Mouse (Mus musculus) gastrocnemius, adult 2 months (tissue): ENCODE measurements around the gene Gm47283. TPM values are rescaled to one million over a fixed set of nuclear protein-coding genes. Genes with fewer than 3 reads are reported as not detected.
"Not testable (repeated sequence)": the region's sequence is repeated elsewhere in the genome, so short reads cannot be mapped to it uniquely, and the experiment has no call there.

Experiments
- DNase-seq: peaks from one replicate; pipeline ENCODE4 v3.0.0; 2022
- H3K27ac ChIP-seq: fragments of 200-600 bp; 2 replicates; pipeline ENCODE4 v1.8.1; 2022; ENCODE audit warnings: mild to moderate bottlenecking
- H3K4me3 ChIP-seq: fragments of 200-600 bp; 2 replicates; pipeline ENCODE4 v1.8.1; 2022; ENCODE audit warnings: mild to moderate bottlenecking, moderate library complexity
- CTCF ChIP-seq: fragments of 200-600 bp; IDR thresholded peaks from 2 replicates; pipeline ENCODE4 v1.8.1; 2022; ENCODE audit warnings: antibody characterized with exemption, mild to moderate bottlenecking, moderate library complexity
- intact Hi-C: fragments of 180-260 bp; cut with DNase I; formaldehyde crosslinking; loops from one replicate; pipeline ENCODE4 v1.15.1; 2025
- long read RNA-seq, 2 experiments: library from polyadenylated mRNA; stranded (forward); transcript quantifications; one replicate each; pipeline ENCODE4 v2.0.0; 2021
- total RNA-seq, 2 experiments: library from RNA; stranded (reverse); gene quantifications; 2 replicates each; pipeline ENCODE4 v1.2.3; 2021

Gm47283 gene
- not detected for total RNA-seq
- long read RNA-seq, experiment 1 = 0 reads
- long read RNA-seq, experiment 2 = 0 reads

DNA sequence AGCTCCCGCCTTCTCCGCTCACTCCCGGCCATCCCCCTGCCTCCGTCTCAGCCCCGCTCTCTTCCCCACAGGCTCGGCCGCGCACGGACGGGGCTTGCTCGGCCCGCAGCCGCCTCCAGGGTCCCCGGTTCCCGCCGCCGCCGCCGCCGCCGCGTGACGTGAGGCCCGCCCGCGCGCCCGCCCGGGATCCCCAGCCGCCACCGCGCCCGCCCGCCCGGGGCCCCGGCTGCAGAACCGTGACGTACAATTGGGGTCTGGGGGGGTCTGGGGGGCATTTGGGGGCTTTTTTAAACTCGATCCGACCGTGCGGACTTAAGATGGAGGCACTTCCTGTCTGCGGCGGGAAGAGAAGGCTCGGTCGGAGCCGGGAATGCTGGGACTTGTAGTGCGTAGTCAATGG is at the start of gene Gm47283:
TSS of gene Gm47283 (plus strand) at position 301 of the 400 bp plus-strand sequence.
- intact Hi-C loops, DNase-seq, H3K27ac ChIP-seq, H3K4me3 ChIP-seq: not testable (repeated sequence)

DNA sequence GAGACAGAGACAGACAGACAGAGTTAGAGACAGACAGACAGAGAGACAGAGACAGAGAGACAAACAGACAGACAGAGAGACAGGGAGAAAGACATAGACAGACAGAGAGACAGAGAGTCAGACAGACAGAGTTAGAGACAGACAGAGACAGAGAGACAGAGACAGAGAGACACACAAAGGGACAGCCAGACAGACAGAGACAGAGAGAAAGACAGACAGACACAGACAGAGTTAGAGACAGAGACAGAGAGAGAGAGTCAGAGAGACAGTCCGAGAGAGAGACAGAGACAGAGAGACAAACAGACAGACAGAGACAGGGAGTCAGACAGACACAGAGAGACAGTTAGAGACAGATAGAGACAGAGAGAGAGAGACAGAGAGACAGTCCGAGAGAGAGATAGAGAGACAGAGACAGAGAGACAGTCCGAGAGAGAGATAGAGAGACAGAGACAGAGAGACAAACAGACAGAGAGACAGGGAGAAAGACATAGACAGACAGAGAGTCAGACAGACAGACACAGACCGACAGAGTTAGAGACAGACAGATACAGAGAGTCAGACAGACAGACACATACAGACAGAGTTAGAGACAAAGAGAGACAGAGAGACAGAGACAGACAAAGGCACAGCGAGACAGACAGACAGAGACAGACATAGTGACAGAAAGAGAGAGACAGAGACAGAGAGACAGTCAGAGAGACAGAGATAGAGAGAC is 49.2 kb upstream of the Gm47283 start:
- H3K27ac ChIP-seq, H3K4me3 ChIP-seq, intact Hi-C loops, DNase-seq: not testable (repeated sequence)

DNA sequence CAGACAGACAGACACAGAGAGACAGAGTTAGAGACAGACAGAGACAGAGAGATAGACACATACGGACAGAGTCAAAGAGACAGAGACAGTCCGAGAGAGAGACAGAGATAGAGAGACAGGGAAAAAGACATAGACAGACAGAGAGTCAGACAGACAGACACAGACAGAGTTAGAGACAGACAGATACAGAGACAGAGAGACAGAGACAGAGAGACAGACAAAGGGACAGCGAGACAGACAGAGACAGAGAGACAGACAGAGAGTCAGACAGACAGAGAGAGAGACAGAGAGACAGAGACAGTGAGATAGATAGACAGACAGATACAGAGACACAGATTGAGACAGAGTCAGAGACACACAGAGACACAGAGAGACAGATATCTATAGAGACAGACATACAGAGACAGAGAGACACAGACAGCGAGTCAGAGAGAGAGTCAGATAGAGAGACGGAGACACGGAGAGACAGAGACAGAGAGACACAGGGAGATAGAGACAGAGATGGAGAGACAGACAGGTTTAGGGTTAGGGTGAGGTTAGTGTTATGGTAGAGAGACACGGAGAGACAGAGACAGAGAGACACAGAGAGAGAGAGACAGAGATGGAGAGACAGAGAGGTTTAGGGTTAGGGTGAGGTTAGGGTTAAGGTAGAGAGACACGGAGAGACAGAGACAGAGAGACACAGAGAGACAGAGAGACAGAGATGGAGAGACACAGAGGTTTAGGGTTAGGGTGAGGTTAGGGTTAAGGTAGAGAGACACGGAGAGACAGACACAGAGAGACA is 48.1 kb upstream of the Gm47283 start:
- intact Hi-C loops, H3K27ac ChIP-seq, DNase-seq, H3K4me3 ChIP-seq: not testable (repeated sequence)

DNA sequence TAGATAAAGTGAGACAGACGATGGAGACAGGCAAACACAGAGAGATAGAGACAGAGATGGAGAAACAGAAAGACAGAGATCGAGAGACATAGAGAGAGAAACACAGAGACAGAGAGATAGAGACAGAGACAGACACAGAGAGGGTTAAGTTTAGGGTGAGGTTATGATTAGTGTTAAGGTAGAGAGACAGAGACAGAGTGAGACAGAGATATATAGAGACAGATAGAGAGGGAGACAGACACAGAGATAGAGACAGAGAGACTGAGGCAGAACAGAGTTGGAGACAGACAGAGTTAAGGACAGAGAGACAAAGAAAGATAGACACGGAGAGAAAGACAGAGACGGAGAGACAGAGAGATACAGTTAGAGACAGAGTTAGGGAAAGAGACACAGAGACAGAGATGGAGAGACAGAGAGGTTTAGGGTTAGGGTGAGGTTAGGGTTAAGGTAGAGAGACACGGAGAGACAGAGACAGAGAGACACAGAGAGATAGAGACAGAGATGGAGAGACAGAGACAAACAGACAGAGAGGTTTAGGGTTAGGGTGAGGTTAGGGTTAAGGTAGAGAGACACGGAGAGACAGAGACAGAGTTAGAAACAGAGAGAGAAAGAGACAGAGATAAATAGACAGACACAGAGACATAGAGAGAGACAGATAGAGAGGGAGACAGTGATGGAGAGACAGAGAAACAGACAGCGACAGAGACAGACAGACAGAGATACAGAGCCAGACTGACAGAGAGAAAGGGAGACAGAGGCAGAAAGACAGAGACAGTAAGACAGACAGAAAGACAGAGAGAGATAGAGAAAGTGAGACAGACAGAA is 46.7 kb upstream of the Gm47283 start:
- Histone ChIP-seq H3K27ac (no peak overlapping the region), H3K4me3 (no peak overlapping the region)
- intact Hi-C loops = no loop called here
- DNase-seq = no peak
- TF ChIP-seq CTCF = no peak

DNA sequence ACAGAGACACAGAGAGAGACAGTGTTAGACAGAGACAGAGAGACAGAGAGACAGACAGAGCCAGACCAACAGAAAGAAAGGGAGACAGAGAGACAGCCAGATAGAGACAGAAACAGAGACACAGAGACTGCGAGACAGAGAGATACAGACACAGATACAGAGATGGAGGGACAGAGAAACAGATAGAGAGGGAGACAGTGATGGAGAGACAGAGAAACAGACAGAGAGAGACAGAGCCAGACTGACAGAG is 46.2 kb upstream of the Gm47283 start:
- intact Hi-C loops = no loop called here
- no peak for DNase-seq
- Histone ChIP-seq H3K4me3 (no peak overlapping the region), H3K27ac (no peak overlapping the region)
- TF ChIP-seq CTCF = no peak

DNA sequence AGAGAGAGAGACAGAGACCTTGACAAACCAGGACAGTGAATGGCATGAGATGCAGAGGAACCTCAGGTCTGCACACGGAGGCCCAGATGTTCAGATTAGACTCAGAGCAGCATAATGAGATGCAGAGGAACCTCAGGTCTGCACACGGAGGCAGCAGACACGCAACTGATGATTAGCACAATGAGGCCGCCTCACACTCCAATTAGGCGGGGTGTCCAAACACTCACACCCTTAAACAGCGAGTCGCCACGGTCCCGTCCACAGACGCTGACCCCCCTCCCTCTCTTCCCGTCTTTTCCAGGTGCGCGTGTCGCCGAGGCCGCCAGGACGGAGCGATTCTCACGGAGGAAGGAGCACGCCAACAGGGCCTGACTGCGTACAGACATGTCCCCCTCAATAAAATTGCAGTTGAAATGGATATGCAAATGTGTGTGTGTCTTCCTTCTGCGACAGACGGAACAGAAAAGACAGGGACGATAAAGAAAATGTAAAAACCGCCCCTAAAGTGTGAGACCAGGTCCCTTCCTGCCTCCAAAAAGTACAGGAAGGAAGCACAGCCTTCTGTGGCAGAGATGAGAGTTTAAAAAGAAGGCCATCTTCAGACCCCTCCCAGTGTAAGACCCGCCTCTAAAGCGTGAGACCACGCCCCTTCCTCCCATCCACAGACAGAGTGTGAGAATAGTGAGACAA is 45.6 kb upstream of the Gm47283 start:
- intact Hi-C loops, H3K27ac ChIP-seq, H3K4me3 ChIP-seq: not testable (repeated sequence)
- peak; percentile 65 for DNase-seq

DNA sequence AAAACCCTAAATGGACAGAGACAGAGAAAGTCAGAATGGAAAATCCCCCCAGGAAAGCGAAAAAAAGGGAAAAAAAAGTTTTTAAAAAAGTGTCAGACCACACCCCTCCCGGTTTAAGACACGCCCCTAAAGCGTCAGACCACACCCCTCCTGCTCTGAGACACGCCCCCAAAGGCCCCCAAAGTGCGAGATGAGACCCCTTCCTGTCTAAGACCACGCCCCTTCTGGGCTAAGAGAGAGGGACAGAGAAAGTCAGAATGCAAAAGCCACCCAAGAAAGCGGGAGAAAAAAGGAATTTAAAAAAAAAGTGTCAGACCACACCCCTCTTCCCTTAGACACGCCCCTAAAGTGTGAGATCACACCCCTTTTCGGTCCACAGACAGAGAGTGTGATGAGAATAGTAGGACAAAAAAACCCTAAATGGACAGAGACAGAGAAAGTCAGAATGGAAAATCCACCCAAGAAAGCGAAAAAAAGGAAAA is 45.0 kb upstream of the Gm47283 start:
- H3K27ac ChIP-seq, H3K4me3 ChIP-seq, intact Hi-C loops: not testable (repeated sequence)
- peak; percentile 51 for DNase-seq

DNA sequence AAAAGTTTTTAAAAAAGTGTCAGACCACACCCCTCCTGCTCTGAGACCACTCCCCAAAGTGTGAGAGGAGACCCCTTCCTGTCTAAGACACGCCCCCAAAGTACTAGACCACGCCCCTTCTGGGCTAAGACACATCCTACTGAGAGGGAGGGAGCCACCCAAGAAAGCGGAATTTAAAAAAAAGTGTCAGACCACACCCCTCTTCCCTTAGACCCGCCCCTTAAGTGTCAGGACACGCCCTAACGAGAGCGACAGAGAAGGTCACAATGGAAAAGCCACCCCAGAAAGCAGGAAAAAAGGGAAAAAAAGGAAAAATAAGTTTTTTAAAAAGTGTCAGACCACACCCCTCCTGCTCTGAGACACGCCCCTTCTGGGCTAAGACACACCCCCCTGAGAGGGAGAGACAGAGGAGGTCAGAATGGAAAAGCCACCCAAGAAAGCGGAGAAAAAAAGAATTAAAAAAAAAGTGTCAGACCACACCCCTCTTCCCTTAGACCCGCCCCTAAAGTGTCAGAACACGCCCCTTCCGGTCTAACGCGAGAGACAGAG is 44.5 kb upstream of the Gm47283 start:
- H3K4me3 ChIP-seq = no peak overlapping the region
- DNase-seq = peak; percentile 55
- H3K27ac ChIP-seq = no peak overlapping the region
- TF ChIP-seq CTCF = no peak
- intact Hi-C loops = no loop called here

DNA sequence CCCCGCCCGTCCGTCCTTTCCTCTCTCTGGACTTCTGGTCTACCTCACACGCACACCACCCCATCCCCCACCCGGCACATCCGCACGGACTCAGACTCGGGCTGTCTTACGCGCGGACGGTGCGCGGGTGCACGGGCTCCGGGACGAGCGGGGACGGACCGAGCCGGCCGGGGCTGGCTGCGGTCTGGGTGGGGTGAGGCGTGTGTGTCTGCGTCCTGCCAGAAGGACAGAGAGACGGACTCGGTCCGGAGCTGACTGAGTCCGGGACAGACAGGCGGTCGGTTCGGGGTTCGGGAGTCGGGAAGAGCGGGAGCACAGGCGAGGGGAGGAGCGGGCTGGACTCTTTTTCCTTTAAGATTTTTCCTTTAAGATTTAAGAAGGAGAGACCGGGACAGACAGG is 43.5 kb upstream of the Gm47283 start:
- H3K27ac ChIP-seq, H3K4me3 ChIP-seq, intact Hi-C loops: not testable (repeated sequence)
- peak; percentile 34 for DNase-seq

DNA sequence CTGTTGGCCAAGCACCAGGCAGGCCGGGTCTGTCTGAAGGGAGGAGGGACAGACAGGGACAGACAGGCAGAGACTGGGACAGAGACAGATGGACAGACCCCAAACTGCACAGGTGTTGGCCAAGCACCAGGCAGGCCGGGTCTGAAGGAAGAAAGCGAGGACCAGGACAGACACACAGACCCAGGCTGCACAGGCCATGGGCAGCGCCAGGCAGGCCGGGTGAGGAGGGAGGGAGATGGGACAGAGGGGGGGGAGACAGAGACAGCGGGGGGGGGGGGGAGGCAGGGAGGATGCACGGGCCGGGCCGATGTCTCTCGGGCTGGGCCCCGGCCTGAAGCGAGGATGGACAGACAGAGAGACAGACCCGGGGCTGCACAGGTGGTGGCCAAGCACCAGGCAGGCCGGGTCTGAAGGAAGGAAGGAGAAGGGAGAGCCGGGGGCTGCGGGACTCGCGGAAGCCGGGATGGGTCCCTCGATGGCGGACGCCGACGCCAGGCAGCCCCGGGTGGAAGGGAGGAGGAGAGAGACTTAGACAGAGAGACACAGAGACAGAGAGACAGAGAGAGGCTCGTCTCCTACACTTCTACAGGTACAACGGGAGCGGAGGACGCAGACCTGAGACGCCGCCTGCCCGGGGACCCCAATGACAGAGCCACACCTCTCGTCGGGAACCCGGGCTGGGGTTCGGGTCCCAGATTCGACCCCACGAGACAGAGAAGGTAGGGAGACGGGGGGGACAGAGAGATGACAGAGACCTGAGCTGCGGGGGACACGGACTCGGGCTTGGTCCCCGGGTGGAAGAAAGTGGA is 42.9 kb upstream of the Gm47283 start:
- DNase-seq = peak; percentile 57
- H3K4me3 ChIP-seq, H3K27ac ChIP-seq, intact Hi-C loops: not testable (repeated sequence)

DNA sequence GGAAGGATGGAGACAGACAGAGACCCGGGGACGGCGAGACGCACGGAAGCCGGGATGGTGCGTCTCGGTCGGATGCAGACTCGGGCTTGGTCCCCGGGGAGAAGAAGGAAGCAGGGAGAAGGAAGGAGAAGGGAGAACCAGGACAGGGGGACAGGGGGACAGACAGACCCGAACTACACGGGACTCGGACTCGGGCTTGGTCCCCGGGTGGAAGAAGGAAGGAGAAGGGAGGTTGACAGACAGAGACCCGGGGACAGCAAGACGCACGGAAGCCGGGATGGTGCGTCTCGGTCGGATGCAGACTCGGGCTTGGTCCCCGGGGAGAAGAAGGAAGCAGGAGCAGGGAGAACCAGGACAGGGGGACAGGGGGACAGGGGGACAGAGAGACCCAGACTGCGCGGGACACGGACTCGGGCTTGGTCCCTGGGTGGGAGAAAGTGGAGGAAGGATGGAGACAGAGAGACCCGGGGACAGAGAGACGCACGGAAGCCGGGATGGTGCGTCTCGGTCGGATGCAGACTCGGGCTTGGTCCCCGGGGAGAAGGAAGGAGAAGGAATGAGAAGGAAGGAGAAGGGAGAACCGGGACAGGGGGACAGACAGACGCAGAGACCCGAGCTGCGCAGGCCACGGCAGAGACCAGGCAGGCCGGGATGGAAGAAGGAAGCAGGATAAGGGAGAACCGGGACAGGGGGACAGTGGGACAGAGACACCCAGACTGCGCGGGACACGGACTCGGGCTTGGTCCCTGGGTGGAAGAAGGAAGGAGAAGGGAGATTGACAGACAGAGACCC is 42.1 kb upstream of the Gm47283 start:
- H3K27ac ChIP-seq, intact Hi-C loops, H3K4me3 ChIP-seq: not testable (repeated sequence)
- peak; percentile 22 for DNase-seq

DNA sequence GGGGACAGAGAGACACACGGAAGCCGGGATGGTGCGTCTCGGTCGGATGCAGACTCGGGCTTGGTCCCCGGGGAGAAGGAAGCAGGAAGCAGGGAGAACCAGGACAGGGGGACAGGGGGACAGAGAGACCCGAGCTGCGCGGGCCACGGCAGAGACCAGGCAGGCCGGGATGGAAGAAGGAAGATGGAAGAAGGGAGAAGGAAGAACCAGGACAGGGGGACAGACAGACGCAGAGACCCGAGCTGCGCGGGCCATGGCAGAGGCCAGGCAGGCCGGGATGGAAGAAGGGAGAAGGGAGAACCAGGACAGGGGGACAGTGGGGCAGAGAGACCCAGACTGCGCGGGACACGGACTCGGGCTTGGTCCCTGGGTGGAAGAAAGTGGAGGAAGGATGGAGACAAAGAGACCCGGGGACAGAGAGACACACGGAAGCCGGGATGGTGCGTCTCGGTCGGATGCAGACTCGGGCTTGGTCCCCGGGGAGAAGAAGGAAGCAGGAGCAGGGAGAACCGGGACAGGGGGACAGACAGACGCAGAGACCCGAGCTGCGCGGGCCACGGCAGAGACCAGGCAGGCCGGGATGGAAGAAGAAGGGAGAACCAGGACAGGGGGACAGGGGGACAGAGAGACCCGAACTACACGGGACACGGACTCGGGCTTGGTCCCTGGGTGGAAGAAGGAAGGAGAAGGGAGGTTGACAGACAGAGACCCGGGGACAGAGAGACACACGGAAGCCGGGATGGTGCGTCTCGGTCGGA is 41.3 kb upstream of the Gm47283 start:
- DNase-seq = peak; percentile 31

More for the DNA sequence above, 41.3 kb upstream of the Gm47283 start:
- H3K27ac ChIP-seq, intact Hi-C loops, H3K4me3 ChIP-seq: not testable (repeated sequence)
